44 mouse cellular contexts compared by ENCODE assay signal in genomic region chrX:155591490-155591889, GRCm38 (mm10). TPM values are rescaled to one million over a fixed set of nuclear protein-coding genes. Genes with fewer than 3 reads are reported as not detected.
DNase-seq lines count a peak whose midpoint lies in the region; ATAC-seq and TF ChIP-seq lines count a peak whose summit lies in the region.
"Had no signal": no experiment of that assay in that cellular context is flagged by ENCODE, and none has a peak within 500 bp of the region (broad histone marks: within the 10 kb centered on the region; RNA-seq: fewer than 3 reads in every experiment).

No protein-coding gene starts in this region.

- no peak for TF ChIP-seq CTCF in hindbrain, postnatal 0 days (IDR thresholded peaks at IDR 0.05; ENCODE audit: low read depth)

- no peak overlapping the region for H3K27ac ChIP-seq in hindbrain, postnatal 0 days
- no peak overlapping the region for H3K27ac ChIP-seq in hindbrain, embryonic 12.5 days
- H3K27ac ChIP-seq in kidney, embryonic 15.5 days: no peak overlapping the region
- H3K27ac ChIP-seq in embryonic facial prominence, embryonic 10.5 days (replicated peaks): no peak overlapping the region
- H3K27ac ChIP-seq: embryonic facial prominence, embryonic 15.5 days; forebrain, embryonic 12.5 days; heart, embryonic 10.5 days; heart, embryonic 15.5 days; hindbrain, embryonic 14.5 days; layer of hippocampus, adult 2 months; left cerebral cortex, adult 2 months; liver, embryonic 13.5 days; midbrain, embryonic 12.5 days; neural tube, embryonic 15.5 days; stomach, embryonic 15.5 days had no signal

- H3K9ac ChIP-seq in hindbrain, postnatal 0 days (replicated peaks; ENCODE audit: low read length): no peak overlapping the region
- no peak overlapping the region for H3K9ac ChIP-seq in hindbrain, embryonic 12.5 days
- H3K9ac ChIP-seq in kidney, embryonic 15.5 days: no peak overlapping the region
- H3K9ac ChIP-seq: embryonic facial prominence, embryonic 15.5 days; forebrain, embryonic 12.5 days; forebrain, postnatal 0 days; heart, embryonic 15.5 days; hindbrain, embryonic 14.5 days; liver, embryonic 13.5 days; midbrain, embryonic 12.5 days; neural tube, embryonic 15.5 days; stomach, embryonic 15.5 days had no signal

- H3K27me3 ChIP-seq in hindbrain, postnatal 0 days (ENCODE audit: insufficient read depth, low read length): no peaks in the 10 kb centered on the region
- H3K27me3 ChIP-seq in hindbrain, embryonic 12.5 days: no peaks in the 10 kb centered on the region
- no peaks in the 10 kb centered on the region for H3K27me3 ChIP-seq in kidney, embryonic 15.5 days
- no peaks in the 10 kb centered on the region for H3K27me3 ChIP-seq in embryonic facial prominence, embryonic 10.5 days (replicated peaks; ENCODE audit: low read depth, poor library complexity, severe bottlenecking)
- H3K27me3 ChIP-seq: CH12.LX; embryonic facial prominence, embryonic 15.5 days; forebrain, embryonic 12.5 days; heart, embryonic 15.5 days; liver, embryonic 13.5 days; megakaryocyte, embryonic 14.5 days; midbrain, embryonic 12.5 days; neural tube, embryonic 15.5 days; stomach, embryonic 15.5 days had no signal

- peak; percentile 3 for DNase-seq in hindbrain, postnatal 0 days (ENCODE audit: low spot score)
- peak; percentile 70 to 80 for DNase-seq in cerebellum, adult 18-20 months
- DNase-seq in cerebellum, postnatal 10 days: peak; percentile 85 to 86
- no peak for DNase-seq in embryonic facial prominence, embryonic 10.5 days (ENCODE audit: low spot score)
- DNase-seq in adrenal gland, postnatal 4 days (ENCODE audit: low spot score in 2 of 2): no peak
- DNase-seq: adrenal gland, adult 2 months; forebrain, postnatal 0 days; gastrocnemius, postnatal 10 days; heart, adult 11 months; heart, postnatal 36 days; kidney, adult 11 months; kidney, postnatal 36 days; liver, embryonic 13.5 days; lung, adult 18-20 months; lung, postnatal 4 days; retina, postnatal 1 day; right cerebral cortex, postnatal 14 days; thymus, postnatal 14 days had no signal

- no peaks in the 10 kb centered on the region for H3K4me1 ChIP-seq in hindbrain, postnatal 0 days (ENCODE audit: insufficient read depth, low read length)
- H3K4me1 ChIP-seq in hindbrain, embryonic 12.5 days: no peaks in the 10 kb centered on the region
- no peaks in the 10 kb centered on the region for H3K4me1 ChIP-seq in kidney, embryonic 15.5 days
- no peaks in the 10 kb centered on the region for H3K4me1 ChIP-seq in embryonic facial prominence, embryonic 10.5 days
- H3K4me1 ChIP-seq: embryonic facial prominence, embryonic 15.5 days; forebrain, embryonic 12.5 days; heart, embryonic 10.5 days; heart, embryonic 15.5 days; liver, embryonic 13.5 days; megakaryocyte, embryonic 14.5 days; midbrain, embryonic 12.5 days; neural tube, embryonic 15.5 days; stomach, embryonic 15.5 days had no signal

- ATAC-seq in hindbrain, postnatal 0 days: no peak
- no peak for ATAC-seq in hindbrain, embryonic 12.5 days (ENCODE audit: low FRiP score)
- ATAC-seq in kidney, embryonic 15.5 days (replicated peaks; ENCODE audit: low FRiP score): no peak
- ATAC-seq: activated CD4-positive, CD25-positive, alpha-beta regulatory T cell, adult 4 months; forebrain, postnatal 0 days; inflammation-experienced regulatory T-cells, adult 6 months; lung, postnatal 0 days had no signal

- no peak overlapping the region for H3K4me2 ChIP-seq in hindbrain, postnatal 0 days (ENCODE audit: low read depth, low read length)
- no peak overlapping the region for H3K4me2 ChIP-seq in hindbrain, embryonic 12.5 days (replicated peaks)
- H3K4me2 ChIP-seq in kidney, embryonic 15.5 days: no peak overlapping the region
- H3K4me2 ChIP-seq: embryonic facial prominence, embryonic 15.5 days; forebrain, embryonic 12.5 days; heart, embryonic 15.5 days; hindbrain, embryonic 14.5 days; liver, embryonic 13.5 days; midbrain, embryonic 12.5 days; neural tube, embryonic 15.5 days; stomach, embryonic 15.5 days had no signal

- no peaks in the 10 kb centered on the region for H3K36me3 ChIP-seq in hindbrain, postnatal 0 days (ENCODE audit: insufficient read depth, low read length)
- H3K36me3 ChIP-seq in hindbrain, embryonic 12.5 days: no peaks in the 10 kb centered on the region
- H3K36me3 ChIP-seq in kidney, embryonic 15.5 days: no peaks in the 10 kb centered on the region
- H3K36me3 ChIP-seq in embryonic facial prominence, embryonic 10.5 days (replicated peaks): no peaks in the 10 kb centered on the region
- H3K36me3 ChIP-seq: embryonic facial prominence, embryonic 15.5 days; forebrain, embryonic 12.5 days; heart, embryonic 10.5 days; heart, embryonic 15.5 days; liver, embryonic 13.5 days; midbrain, embryonic 12.5 days; neural tube, embryonic 15.5 days; stomach, embryonic 15.5 days had no signal

- no peaks in the 10 kb centered on the region for H3K9me3 ChIP-seq in hindbrain, postnatal 0 days (ENCODE audit: low read length)
- H3K9me3 ChIP-seq in hindbrain, embryonic 12.5 days (replicated peaks): no peaks in the 10 kb centered on the region
- H3K9me3 ChIP-seq in kidney, embryonic 15.5 days (replicated peaks): no peaks in the 10 kb centered on the region
- H3K9me3 ChIP-seq in embryonic facial prominence, embryonic 10.5 days: no peaks in the 10 kb centered on the region
- H3K9me3 ChIP-seq: embryonic facial prominence, embryonic 15.5 days; forebrain, embryonic 12.5 days; heart, embryonic 10.5 days; heart, embryonic 15.5 days; liver, embryonic 13.5 days; megakaryocyte, embryonic 14.5 days; midbrain, embryonic 12.5 days; neural tube, embryonic 15.5 days; stomach, embryonic 15.5 days had no signal

- no peak overlapping the region for H3K4me3 ChIP-seq in hindbrain, postnatal 0 days (ENCODE audit: low read length)
- no peak overlapping the region for H3K4me3 ChIP-seq in hindbrain, embryonic 12.5 days
- no peak overlapping the region for H3K4me3 ChIP-seq in kidney, embryonic 15.5 days (replicated peaks)
- H3K4me3 ChIP-seq in embryonic facial prominence, embryonic 10.5 days: no peak overlapping the region
- H3K4me3 ChIP-seq: embryonic facial prominence, embryonic 15.5 days; forebrain, embryonic 12.5 days; heart, embryonic 10.5 days; heart, embryonic 15.5 days; layer of hippocampus, adult 2 months; left cerebral cortex, adult 2 months; liver, embryonic 13.5 days; megakaryocyte, embryonic 14.5 days; midbrain, embryonic 12.5 days; neural tube, embryonic 15.5 days; stomach, embryonic 15.5 days had no signal

- 72% methylated on average over 3 of the region's 3 CpGs for WGBS in hindbrain, postnatal 0 days
- 83% methylated on average over 3 of the region's 3 CpGs for WGBS in hindbrain, embryonic 12.5 days
- 77% methylated on average over 3 of the region's 3 CpGs for WGBS in kidney, embryonic 15.5 days
- 67% methylated on average over 3 of the region's 3 CpGs for WGBS in embryonic facial prominence, embryonic 10.5 days

RNA-seq across cellular contexts. Expression of gene Ptchd1, which starts 32.1 kb away (rescaled TPM):
- 21.7 and 32.0 TPM in 2 replicates for total RNA-seq in hindbrain, postnatal 0 days (2014; rRNA removed)
- polyA plus RNA-seq in hindbrain, postnatal 0 days (2015; fragmentation: Nextera tagmentation; extraction: Ambion mirVana): 14.1 and 15.1 TPM in 2 replicates
- 4.1 and 4.5 TPM in 2 replicates for polyA plus RNA-seq in hindbrain, embryonic 12.5 days (2016; fragmentation: Nextera tagmentation; extraction: Ambion mirVana)
- polyA plus RNA-seq in kidney, embryonic 15.5 days (2015; fragmentation: Nextera tagmentation; extraction: Ambion mirVana): 0.77 and 1.0 TPM in 2 replicates
- 1.0 and 1.7 TPM in 2 replicates for polyA plus RNA-seq in embryonic facial prominence, embryonic 10.5 days (2016; fragmentation: Nextera tagmentation; extraction: Ambion mirVana)
- total RNA-seq in adrenal gland, postnatal 4 days (2021): 1 to 10 TPM in 1 of 2 experiments, under 1 TPM in 1; 0.93 to 2.7 TPM
- total RNA-seq: CH12.LX had no signal
- polyA plus RNA-seq: activated CD4-positive, CD25-positive, alpha-beta regulatory T cell, adult 4 months; adrenal gland, adult 2 months; inflammation-experienced regulatory T-cells, adult 6 months; small intestine, adult 2 months had no signal

RNA-seq across cellular contexts. Expression of gene Gm15155, which starts 33.1 kb away (rescaled TPM):
- total RNA-seq in hindbrain, postnatal 0 days (2014; rRNA removed): not detected in 2 replicates
- polyA plus RNA-seq in hindbrain, postnatal 0 days (2015; fragmentation: Nextera tagmentation; extraction: Ambion mirVana): 0.45 TPM in 1 of 2 replicates, not detected in the other
- polyA plus RNA-seq in hindbrain, embryonic 12.5 days (2016; fragmentation: Nextera tagmentation; extraction: Ambion mirVana): not detected in 2 replicates
- not detected in 2 replicates for polyA plus RNA-seq in kidney, embryonic 15.5 days (2015; fragmentation: Nextera tagmentation; extraction: Ambion mirVana)
- not detected in 2 replicates for polyA plus RNA-seq in embryonic facial prominence, embryonic 10.5 days (2016; fragmentation: Nextera tagmentation; extraction: Ambion mirVana)
- total RNA-seq in adrenal gland, postnatal 4 days (2021): not detected
- total RNA-seq: adrenal gland, adult 2 months; CH12.LX; common myeloid progenitor, adult 5-6 weeks; ES-E14; forebrain, postnatal 0 days; gastrocnemius, postnatal 10 days; heart, postnatal 36 days; layer of hippocampus, adult 2 months; layer of hippocampus, postnatal 14 days; monocyte, adult 5-6 weeks had no signal
- polyA plus RNA-seq: activated CD4-positive, CD25-positive, alpha-beta regulatory T cell, adult 4 months; adrenal gland, adult 2 months; C2C12; embryonic facial prominence, embryonic 15.5 days; forebrain, embryonic 12.5 days; forebrain, postnatal 0 days; heart, embryonic 10.5 days; heart, embryonic 15.5 days; hindbrain, embryonic 14.5 days; inflammation-experienced regulatory T-cells, adult 6 months; kidney, embryonic 16.5 days; limb, embryonic 14.5 days; liver, embryonic 13.5 days; lung, postnatal 0 days; midbrain, embryonic 12.5 days; small intestine, adult 2 months; stomach, embryonic 15.5 days; urinary bladder, adult 2 months had no signal

Comparison
In these comparisons a context has a peak if more than half of its experiments do, and no peak if none do; other contexts are left out.
1. DNase-seq: peak in hindbrain, postnatal 0 days (single experiment), cerebellum, adult 18-20 months (2 of 2) and cerebellum, postnatal 10 days (2 of 2); none in embryonic facial prominence, embryonic 10.5 days (single experiment) and adrenal gland, postnatal 4 days (0 of 2).